Mouse (Mus musculus) CD4-positive, CD25-positive, alpha-beta regulatory T cell, adult 2 months (primary cell): ENCODE measurements around the gene Tiam2.

ENCODE experiments used
- DNase-seq: peaks from one replicate; pipeline ENCODE4 v3.0.0-alpha.2; 2012; ENCODE audit warnings: low read depth, low spot score

Gene Tiam2

GRCm38 (mm10) chr17:3558356-3558870, 232.0 kb downstream of the Tiam2 start:
- no peak for DNase-seq

GRCm38 (mm10) chr17:3560534-3560933, 234.2 kb downstream of the Tiam2 start:
- peak; percentile 54 for DNase-seq

GRCm38 (mm10) chr17:3562405-3562804, 236.0 kb downstream of the Tiam2 start:
- peak; percentile 58 for DNase-seq

GRCm38 (mm10) chr17:3570876-3571275, 244.5 kb downstream of the Tiam2 start:
- DNase-seq = peak; percentile 57
